Mouse (Mus musculus): Measurements from ENCODE around the gene Hnf4a. TPM values are rescaled to one million over a fixed set of nuclear protein-coding genes. Genes with fewer than 3 reads are reported as not detected.

The Hnf4a gene
- polyA plus RNA-seq, 1 experiment from 2014 or later = not detected

Other genes starting within 250 kb of the Hnf4a start
- 0.59 and 0.71 TPM in 2 replicates for gene Jph2, start 108.8 kb upstream of the Hnf4a start, polyA plus RNA-seq (2016; fragmentation: Nextera tagmentation; extraction: Ambion mirVana)
- gene Oser1, start 82.1 kb upstream of the Hnf4a start, polyA plus RNA-seq (2016; fragmentation: Nextera tagmentation; extraction: Ambion mirVana) = 84.9 and 89.2 TPM in 2 replicates
- gene Gdap1l1, start 68.3 kb upstream of the Hnf4a start, polyA plus RNA-seq (2016; fragmentation: Nextera tagmentation; extraction: Ambion mirVana) = 0.30 and 0.45 TPM in 2 replicates
- gene Fitm2, start 34.2 kb upstream of the Hnf4a start, polyA plus RNA-seq (2016; fragmentation: Nextera tagmentation; extraction: Ambion mirVana) = 7.7 and 10.0 TPM in 2 replicates
- not detected in 2 replicates for gene R3hdml, start 14.5 kb upstream of the Hnf4a start, polyA plus RNA-seq (2016; fragmentation: Nextera tagmentation; extraction: Ambion mirVana)
- gene Ttpal, start 95.5 kb downstream of the Hnf4a start, polyA plus RNA-seq (2016; fragmentation: Nextera tagmentation; extraction: Ambion mirVana) = 29.5 and 37.4 TPM in 2 replicates
- gene Serinc3, start 138.3 kb downstream of the Hnf4a start, polyA plus RNA-seq (2016; fragmentation: Nextera tagmentation; extraction: Ambion mirVana) = 17.3 and 20.4 TPM in 2 replicates
- gene Pkig, start 151.6 kb downstream of the Hnf4a start, polyA plus RNA-seq (2016; fragmentation: Nextera tagmentation; extraction: Ambion mirVana) = 191 and 204 TPM in 2 replicates
- 12.2 and 13.8 TPM in 2 replicates for gene Ada, start 243.4 kb downstream of the Hnf4a start, polyA plus RNA-seq (2016; fragmentation: Nextera tagmentation; extraction: Ambion mirVana)

Measured in limb, embryonic 10.5 days (tissue).